Mouse (Mus musculus) bone marrow macrophage, adult 2 months (primary cell): Measurements from ENCODE around the gene Ntm. TPM values are rescaled to one million over a fixed set of nuclear protein-coding genes. Genes with fewer than 3 reads are reported as not detected.

Experiments
- H3K27ac ChIP-seq: 2 replicates; pipeline ENCODE4 v1.5.1; 2012; ENCODE audit warnings: low read depth, low read length; ENCODE audit not compliant: insufficient read depth
- H3K4me1 ChIP-seq: 2 replicates; pipeline ENCODE4 v1.6.1; 2012; ENCODE audit warnings: low read length; ENCODE audit not compliant: control insufficient read depth, insufficient read depth
- H3K4me3 ChIP-seq: 2 replicates; pipeline ENCODE4 v1.5.1; 2012; ENCODE audit warnings: mild to moderate bottlenecking, low read length, moderate library complexity; ENCODE audit not compliant: insufficient read depth
- CTCF ChIP-seq: IDR thresholded peaks from 2 replicates; pipeline ENCODE4 v1.5.1; 2012; ENCODE audit warnings: low read depth, mild to moderate bottlenecking, low read length, moderate library complexity
- POLR2A ChIP-seq: IDR thresholded peaks from 2 replicates; pipeline ENCODE4 v1.6.1; 2012; ENCODE audit warnings: mild to moderate bottlenecking, low read depth, low read length, borderline replicate concordance
- polyA plus RNA-seq: library from polyadenylated mRNA; stranded (reverse); fragments of >200 nt; gene quantifications from 2 replicates; pipeline ENCODE4 v1.2.4, GENCODE M21; 2012; ENCODE audit not compliant: missing spikeins, insufficient read depth, insufficient read length

Gene Ntm
- polyA plus RNA-seq, 1 experiment, result not detected

DNA sequence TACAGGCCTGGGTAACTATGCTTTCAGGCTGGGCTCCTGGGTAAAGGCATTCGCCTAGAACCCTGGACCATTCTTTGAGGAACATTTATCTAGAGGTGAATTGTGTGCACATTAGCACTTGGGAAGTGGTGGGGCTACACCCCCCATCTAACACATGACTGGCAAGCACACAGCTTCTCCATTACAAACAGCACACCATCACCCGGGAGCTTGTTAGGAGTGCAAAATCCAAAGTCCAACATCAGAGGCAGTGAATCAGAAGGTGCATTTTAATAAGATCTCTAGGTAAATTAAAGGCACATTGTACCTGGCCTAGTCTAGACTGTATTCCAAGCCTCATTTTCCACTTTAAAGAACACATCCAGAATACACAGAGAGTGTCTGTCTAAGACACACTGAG, 781.3 kb downstream of the Ntm start:
- no peak overlapping the region for H3K27ac ChIP-seq
- H3K4me1 ChIP-seq, result no peaks in the 10 kb centered on the region
- no peak overlapping the region for H3K4me3 ChIP-seq
- TF ChIP-seq POLR2A (no peak), CTCF (no peak)

DNA sequence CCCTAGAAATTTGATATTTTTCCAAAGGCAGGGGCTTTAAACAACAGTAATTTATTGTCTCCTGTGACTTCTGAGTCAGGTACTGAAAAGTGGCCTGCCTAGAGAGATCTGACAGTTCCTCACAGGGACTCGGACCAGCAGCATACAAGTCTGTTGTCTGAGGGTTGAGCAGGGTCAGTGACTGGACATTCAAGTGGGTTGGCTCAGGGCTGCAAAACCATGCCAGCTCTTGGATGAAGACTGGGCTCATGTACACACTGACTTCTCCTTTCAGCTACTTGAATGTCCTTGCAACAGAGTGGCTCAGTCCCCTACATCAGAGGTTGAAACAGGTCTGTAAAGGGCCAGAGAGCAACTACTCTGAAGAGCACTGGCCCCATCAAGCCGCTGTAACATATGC, 797.2 kb downstream of the Ntm start:
- Histone ChIP-seq H3K4me1 (no peaks in the 10 kb centered on the region), H3K27ac (no peak overlapping the region), H3K4me3 (no peak overlapping the region)
- TF ChIP-seq POLR2A (no peak), CTCF (no peak)

- Histone ChIP-seq H3K4me1 (no peaks in the 10 kb centered on the region), H3K4me3 (no peak overlapping the region), H3K27ac (no peak overlapping the region)
- TF ChIP-seq POLR2A, result no peak
- TF ChIP-seq CTCF, result no peak
Observed at GRCm38 (mm10) chr9:29161059-29161642, 801.8 kb downstream of the Ntm start.

GRCm38 (mm10) chr9:29145901-29146300, 817.0 kb downstream of the Ntm start:
- Histone ChIP-seq H3K27ac (no peak overlapping the region), H3K4me3 (no peak overlapping the region), H3K4me1 (no peaks in the 10 kb centered on the region)
- TF ChIP-seq CTCF (no peak), POLR2A (no peak)

GRCm38 (mm10) chr9:29136039-29136438, 826.9 kb downstream of the Ntm start:
- H3K4me3 ChIP-seq, result no peak overlapping the region
- H3K4me1 ChIP-seq, result no peaks in the 10 kb centered on the region
- no peak overlapping the region for H3K27ac ChIP-seq
- no peak for TF ChIP-seq POLR2A
- no peak for TF ChIP-seq CTCF

GRCm38 (mm10) chr9:29130717-29131292, 832.1 kb downstream of the Ntm start:
- TF ChIP-seq CTCF (no peak), POLR2A (no peak)
- no peaks in the 10 kb centered on the region for H3K4me1 ChIP-seq
- H3K27ac ChIP-seq, result no peak overlapping the region
- H3K4me3 ChIP-seq, result no peak overlapping the region

GRCm38 (mm10) chr9:29130316-29130715, 832.6 kb downstream of the Ntm start:
- TF ChIP-seq CTCF (no peak), POLR2A (no peak)
- H3K4me1 ChIP-seq, result no peaks in the 10 kb centered on the region

DNA sequence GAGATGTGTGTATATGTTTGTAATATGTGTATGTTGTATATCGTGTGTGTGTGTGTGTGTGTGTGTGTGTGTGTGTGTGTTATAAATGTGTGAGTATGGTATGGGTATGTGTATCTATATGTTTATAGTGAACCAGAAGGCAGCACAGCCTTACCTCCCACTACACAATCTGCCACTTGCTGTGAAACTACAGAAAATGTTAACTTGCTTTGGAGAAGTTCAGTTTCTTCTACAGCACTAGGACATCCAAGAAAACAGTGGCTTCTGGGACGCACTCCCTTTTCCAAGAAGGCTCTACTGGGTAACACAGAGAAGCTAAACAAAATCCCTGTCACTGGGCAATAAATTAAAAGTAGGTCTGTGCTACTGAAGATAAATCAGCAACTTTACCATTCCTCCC, 834.5 kb downstream of the Ntm start:
- TF ChIP-seq CTCF, result no peak
- Histone ChIP-seq H3K4me3 (no peak overlapping the region), H3K4me1 (no peaks in the 10 kb centered on the region)

More at GRCm38 (mm10) chr9:29130316-29130715, 832.6 kb downstream of the Ntm start:
- Histone ChIP-seq H3K4me3 (no peak overlapping the region), H3K27ac (no peak overlapping the region)

DNA sequence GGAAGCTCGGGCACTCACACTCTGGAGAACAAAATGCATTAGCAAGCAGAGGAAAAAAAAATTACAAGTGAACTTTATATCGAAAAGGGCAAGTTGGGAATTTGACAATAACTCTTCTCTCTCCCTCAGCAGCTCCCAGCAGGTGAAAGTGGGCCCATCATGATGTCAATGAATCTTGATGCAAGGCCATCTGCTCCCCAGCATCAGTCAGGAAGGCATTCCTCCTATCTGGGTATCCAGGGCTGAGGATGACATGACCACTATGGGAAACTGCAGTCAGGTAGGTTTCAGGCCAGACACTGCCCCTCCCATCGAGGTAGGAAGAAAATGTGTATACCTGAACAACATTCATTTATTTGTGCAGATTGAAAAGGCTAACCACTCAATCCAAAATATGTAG, 838.5 kb downstream of the Ntm start:
- no peak for TF ChIP-seq CTCF
- TF ChIP-seq POLR2A, result no peak
- Histone ChIP-seq H3K27ac (no peak overlapping the region), H3K4me3 (no peak overlapping the region), H3K4me1 (no peaks in the 10 kb centered on the region)

More for the DNA sequence above, 834.5 kb downstream of the Ntm start:
- no peak overlapping the region for H3K27ac ChIP-seq

GRCm38 (mm10) chr9:29123828-29124227, 839.1 kb downstream of the Ntm start:
- no peak overlapping the region for H3K4me3 ChIP-seq

More at GRCm38 (mm10) chr9:29123828-29124227, 839.1 kb downstream of the Ntm start:
- no peaks in the 10 kb centered on the region for H3K4me1 ChIP-seq
- no peak for TF ChIP-seq CTCF
- no peak for TF ChIP-seq POLR2A
- H3K27ac ChIP-seq, result no peak overlapping the region
